Mouse (Mus musculus) forebrain, embryonic 16.5 days (tissue): ENCODE results near the gene Capn15. TPM values are rescaled to one million over a fixed set of nuclear protein-coding genes. Genes with fewer than 3 reads are reported as not detected.

Source experiments
- polyA plus RNA-seq: library from polyadenylated mRNA; unstranded; fragments of >200 nt; fragmentation: Nextera tagmentation; extraction: Ambion mirVana; gene quantifications from 2 replicates; pipeline ENCODE4 v1.2.1, GENCODE M21; 2015

Capn15 gene
- polyA plus RNA-seq, 1 experiment from 2014 or later, result 23.3 TPM

Other genes with a start within 250 kb of the Capn15 start
- gene Mslnl, start 249.8 kb downstream of the Capn15 start, polyA plus RNA-seq, result 0.17 TPM in 1 of 2 replicates, not detected in the other
- gene Msln, start 231.4 kb downstream of the Capn15 start, polyA plus RNA-seq, result 0.27 and 0.85 TPM in 2 replicates
- gene Narfl, start 212.0 kb downstream of the Capn15 start, polyA plus RNA-seq, result 33.1 and 34.9 TPM in 2 replicates
- 101 and 135 TPM in 2 replicates for gene Haghl, start 200.1 kb downstream of the Capn15 start, polyA plus RNA-seq
- gene Ccdc78, start 199.2 kb downstream of the Capn15 start, polyA plus RNA-seq, result 0.13 and 0.15 TPM in 2 replicates
- gene Fam173a, start 192.9 kb downstream of the Capn15 start, polyA plus RNA-seq, result 70.7 and 76.5 TPM in 2 replicates
- gene AC134908.4, start 190.1 kb downstream of the Capn15 start, polyA plus RNA-seq, result 0.60 and 0.71 TPM in 2 replicates
- gene Metrn, start 188.7 kb downstream of the Capn15 start, polyA plus RNA-seq, result 26.8 and 34.0 TPM in 2 replicates
- gene Fbxl16, start 176.7 kb downstream of the Capn15 start, polyA plus RNA-seq, result 33.0 and 43.5 TPM in 2 replicates
- 36.5 and 37.3 TPM in 2 replicates for gene Wdr24, start 162.2 kb downstream of the Capn15 start, polyA plus RNA-seq
- gene Jmjd8, start 156.9 kb downstream of the Capn15 start, polyA plus RNA-seq, result 68.2 and 73.9 TPM in 2 replicates
- 301 and 335 TPM in 2 replicates for gene Stub1, start 152.4 kb downstream of the Capn15 start, polyA plus RNA-seq
- 30.7 and 42.2 TPM in 2 replicates for gene Rhbdl1, start 148.5 kb downstream of the Capn15 start, polyA plus RNA-seq
- 10.7 and 14.2 TPM in 2 replicates for gene Gm20683, start 144.0 kb downstream of the Capn15 start, polyA plus RNA-seq
- gene Rhot2, start 140.9 kb downstream of the Capn15 start, polyA plus RNA-seq, result 15.8 and 20.3 TPM in 2 replicates
- 17.7 and 24.8 TPM in 2 replicates for gene Wdr90, start 124.3 kb downstream of the Capn15 start, polyA plus RNA-seq
- 12.1 and 17.3 TPM in 2 replicates for gene Mcrip2, start 117.0 kb downstream of the Capn15 start, polyA plus RNA-seq
- 48.9 and 59.7 TPM in 2 replicates for gene Mettl26, start 110.7 kb downstream of the Capn15 start, polyA plus RNA-seq
- 0.25 and 0.52 TPM in 2 replicates for gene Wfikkn1, start 104.9 kb downstream of the Capn15 start, polyA plus RNA-seq
- 56.6 and 59.2 TPM in 2 replicates for gene Rab40c, start 66.1 kb downstream of the Capn15 start, polyA plus RNA-seq
- gene Pigq, start 40.9 kb downstream of the Capn15 start, polyA plus RNA-seq, result 56.3 and 61.2 TPM in 2 replicates
- not detected in 2 replicates for gene Nhlrc4, start 40.8 kb downstream of the Capn15 start, polyA plus RNA-seq
- 0.21 TPM in 1 of 2 replicates, not detected in the other for gene A930017K11Rik, start 33.2 kb downstream of the Capn15 start, polyA plus RNA-seq
- gene Rab11fip3, start 83.8 kb upstream of the Capn15 start, polyA plus RNA-seq, result 34.6 and 39.9 TPM in 2 replicates
- 30.3 and 33.0 TPM in 2 replicates for gene Decr2, start 104.5 kb upstream of the Capn15 start, polyA plus RNA-seq
- gene Nme4, start 109.8 kb upstream of the Capn15 start, polyA plus RNA-seq, result 27.4 and 35.3 TPM in 2 replicates
- gene Tmem8, start 127.5 kb upstream of the Capn15 start, polyA plus RNA-seq, result 2.0 TPM in 2 replicates
- 192 and 202 TPM in 2 replicates for gene Mrpl28, start 137.7 kb upstream of the Capn15 start, polyA plus RNA-seq
- 7.6 and 8.3 TPM in 2 replicates for gene Axin1, start 152.9 kb upstream of the Capn15 start, polyA plus RNA-seq
- not detected in 2 replicates for gene Pdia2, start 213.3 kb upstream of the Capn15 start, polyA plus RNA-seq
- gene Rgs11, start 217.2 kb upstream of the Capn15 start, polyA plus RNA-seq, result 5.9 and 9.5 TPM in 2 replicates
- 40.9 and 69.2 TPM in 2 replicates for gene Arhgdig, start 222.0 kb upstream of the Capn15 start, polyA plus RNA-seq